Mouse (Mus musculus): ENCODE data around the gene Scg5. TPM values are rescaled to one million over a fixed set of nuclear protein-coding genes. Genes with fewer than 3 reads are reported as not detected.

Scg5 gene
- polyA plus RNA-seq, 1 experiment = 120 TPM

- TF ChIP-seq POLR2A (IDR thresholded peaks at IDR 0.05; ENCODE audit: borderline replicate concordance, extremely low read depth, insufficient read depth, insufficient read length, poor library complexity, severe bottlenecking) (no peak), CTCF (IDR thresholded peaks at IDR 0.05; ENCODE audit: borderline replicate concordance, extremely low read depth, insufficient read depth, insufficient read length) (no peak)
- DNase-seq (ENCODE audit: low read depth) = peak; percentile 64
Measured at GRCm38 (mm10) chr2:113803753-113804152, 25.2 kb downstream of the Scg5 start.

- no peak for TF ChIP-seq POLR2A (IDR thresholded peaks at IDR 0.05; ENCODE audit: borderline replicate concordance, extremely low read depth, insufficient read depth, insufficient read length, poor library complexity, severe bottlenecking)
- TF ChIP-seq CTCF (IDR thresholded peaks at IDR 0.05; ENCODE audit: borderline replicate concordance, extremely low read depth, insufficient read depth, insufficient read length) = no peak
Measured at GRCm38 (mm10) chr2:113800846-113801245, 28.1 kb downstream of the Scg5 start.

GRCm38 (mm10) chr2:113798605-113799004 is 30.3 kb downstream of the Scg5 start:
- no peak for DNase-seq (ENCODE audit: low read depth)
- TF ChIP-seq POLR2A (IDR thresholded peaks at IDR 0.05; ENCODE audit: borderline replicate concordance, extremely low read depth, insufficient read depth, insufficient read length, poor library complexity, severe bottlenecking) = no peak
- no peak for TF ChIP-seq CTCF (IDR thresholded peaks at IDR 0.05; ENCODE audit: borderline replicate concordance, extremely low read depth, insufficient read depth, insufficient read length)

More at GRCm38 (mm10) chr2:113800846-113801245, 28.1 kb downstream of the Scg5 start:
- no peak for DNase-seq (ENCODE audit: low read depth)

- peak; percentile 50 for DNase-seq (ENCODE audit: low read depth)
Measured at GRCm38 (mm10) chr2:113795186-113795585, 33.7 kb downstream of the Scg5 start.

GRCm38 (mm10) chr2:113793521-113793920 is 35.4 kb downstream of the Scg5 start:
- no peak for TF ChIP-seq POLR2A (IDR thresholded peaks at IDR 0.05; ENCODE audit: borderline replicate concordance, extremely low read depth, insufficient read depth, insufficient read length, poor library complexity, severe bottlenecking)
- TF ChIP-seq CTCF (IDR thresholded peaks at IDR 0.05; ENCODE audit: borderline replicate concordance, extremely low read depth, insufficient read depth, insufficient read length) = no peak
- no peak for DNase-seq (ENCODE audit: low read depth)

More at GRCm38 (mm10) chr2:113795186-113795585, 33.7 kb downstream of the Scg5 start:
- TF ChIP-seq POLR2A (IDR thresholded peaks at IDR 0.05; ENCODE audit: borderline replicate concordance, extremely low read depth, insufficient read depth, insufficient read length, poor library complexity, severe bottlenecking) (no peak), CTCF (IDR thresholded peaks at IDR 0.05; ENCODE audit: borderline replicate concordance, extremely low read depth, insufficient read depth, insufficient read length) (no peak)

GRCm38 (mm10) chr2:113788821-113789387 is 40.0 kb downstream of the Scg5 start:
- DNase-seq (ENCODE audit: low read depth) = no peak
- TF ChIP-seq POLR2A (IDR thresholded peaks at IDR 0.05; ENCODE audit: borderline replicate concordance, extremely low read depth, insufficient read depth, insufficient read length, poor library complexity, severe bottlenecking) (no peak), CTCF (IDR thresholded peaks at IDR 0.05; ENCODE audit: borderline replicate concordance, extremely low read depth, insufficient read depth, insufficient read length) (no peak)

- TF ChIP-seq POLR2A (IDR thresholded peaks at IDR 0.05; ENCODE audit: borderline replicate concordance, extremely low read depth, insufficient read depth, insufficient read length, poor library complexity, severe bottlenecking) = no peak
- no peak for TF ChIP-seq CTCF (IDR thresholded peaks at IDR 0.05; ENCODE audit: borderline replicate concordance, extremely low read depth, insufficient read depth, insufficient read length)
- DNase-seq (ENCODE audit: low read depth) = peak; percentile 35
Measured at GRCm38 (mm10) chr2:113787882-113788281, 41.0 kb downstream of the Scg5 start.

GRCm38 (mm10) chr2:113784851-113785250 is 44.1 kb downstream of the Scg5 start:
- no peak for DNase-seq (ENCODE audit: low read depth)

GRCm38 (mm10) chr2:113781521-113781920 is 47.4 kb downstream of the Scg5 start:
- no peak for DNase-seq (ENCODE audit: low read depth)
- TF ChIP-seq POLR2A (IDR thresholded peaks at IDR 0.05; ENCODE audit: borderline replicate concordance, extremely low read depth, insufficient read depth, insufficient read length, poor library complexity, severe bottlenecking) (no peak), CTCF (IDR thresholded peaks at IDR 0.05; ENCODE audit: borderline replicate concordance, extremely low read depth, insufficient read depth, insufficient read length) (no peak)

More at GRCm38 (mm10) chr2:113784851-113785250, 44.1 kb downstream of the Scg5 start:
- no peak for TF ChIP-seq CTCF (IDR thresholded peaks at IDR 0.05; ENCODE audit: borderline replicate concordance, extremely low read depth, insufficient read depth, insufficient read length)
- no peak for TF ChIP-seq POLR2A (IDR thresholded peaks at IDR 0.05; ENCODE audit: borderline replicate concordance, extremely low read depth, insufficient read depth, insufficient read length, poor library complexity, severe bottlenecking)

GRCm38 (mm10) chr2:113781107-113781506 is 47.8 kb downstream of the Scg5 start:
- TF ChIP-seq CTCF (IDR thresholded peaks at IDR 0.05; ENCODE audit: borderline replicate concordance, extremely low read depth, insufficient read depth, insufficient read length) = no peak
- TF ChIP-seq POLR2A (IDR thresholded peaks at IDR 0.05; ENCODE audit: borderline replicate concordance, extremely low read depth, insufficient read depth, insufficient read length, poor library complexity, severe bottlenecking) = no peak
- DNase-seq (ENCODE audit: low read depth) = no peak

GRCm38 (mm10) chr2:113779336-113779735 is 49.6 kb downstream of the Scg5 start:
- DNase-seq (ENCODE audit: low read depth) = peak; percentile 31
- TF ChIP-seq POLR2A (IDR thresholded peaks at IDR 0.05; ENCODE audit: borderline replicate concordance, extremely low read depth, insufficient read depth, insufficient read length, poor library complexity, severe bottlenecking) = no peak
- TF ChIP-seq CTCF (IDR thresholded peaks at IDR 0.05; ENCODE audit: borderline replicate concordance, extremely low read depth, insufficient read depth, insufficient read length) = no peak

GRCm38 (mm10) chr2:113778036-113778435 is 50.9 kb downstream of the Scg5 start:
- no peak for TF ChIP-seq CTCF (IDR thresholded peaks at IDR 0.05; ENCODE audit: borderline replicate concordance, extremely low read depth, insufficient read depth, insufficient read length)
- no peak for TF ChIP-seq POLR2A (IDR thresholded peaks at IDR 0.05; ENCODE audit: borderline replicate concordance, extremely low read depth, insufficient read depth, insufficient read length, poor library complexity, severe bottlenecking)
- peak; percentile 26 for DNase-seq (ENCODE audit: low read depth)
